ENCODE assay signal across 7 mouse cellular contexts in genomic region chr19:57272824-57273613, GRCm38 (mm10). TPM values are rescaled to one million over a fixed set of nuclear protein-coding genes. Genes with fewer than 3 reads are reported as not detected.
DNase-seq lines count a peak whose midpoint lies in the region; ATAC-seq and TF ChIP-seq lines count a peak whose summit lies in the region.

No protein-coding gene starts in this region.

- no peak for TF ChIP-seq CTCF in CH12.LX (conservative IDR thresholded peaks at IDR 0.05 in 1 of 2, IDR thresholded peaks at IDR 0.05 in 1 of 2; ENCODE audit: low read depth in 2 of 2, low read length in 2 of 2)

- TF ChIP-seq RAD21 in CH12.LX (IDR thresholded peaks at IDR 0.05; ENCODE audit: low read depth, low read length), result no peak

- peak overlapping the region in 2 of 3 experiments; percentile 13 to 38 for H3K4me3 ChIP-seq in CH12.LX (replicated peaks in 1 of 3; ENCODE audit: low read depth in 2 of 3, low read length in 2 of 3, poor library complexity in 1 of 3)
- no peak overlapping the region for H3K4me3 ChIP-seq in embryonic facial prominence, embryonic 12.5 days
- no peak overlapping the region for H3K4me3 ChIP-seq in heart, embryonic 14.5 days (ENCODE audit: control insufficient read depth in 1 of 2, insufficient read depth in 1 of 2, low read depth in 1 of 2, low read length in 2 of 2)
- no peak overlapping the region for H3K4me3 ChIP-seq in lung, embryonic 16.5 days (ENCODE audit: low read length)

- whole genome bisulfite sequencing in embryonic facial prominence, embryonic 12.5 days, result 39% methylated on average over 13 of the region's 13 CpGs
- WGBS in heart, embryonic 14.5 days, result 40% methylated on average over 13 of the region's 13 CpGs
- 41% methylated on average over 13 of the region's 13 CpGs for WGBS in lung, embryonic 16.5 days

- H3K4me2 ChIP-seq in CH12.LX (ENCODE audit: insufficient read depth, low read depth, poor library complexity, severe bottlenecking), result peak overlapping the region; percentile 80
- H3K4me2 ChIP-seq in embryonic facial prominence, embryonic 12.5 days (replicated peaks), result 0 out of 2 replicates have a peak overlapping the region, but pooled peaks have one; percentile 14
- H3K4me2 ChIP-seq in heart, embryonic 14.5 days (ENCODE audit: low read length), result peak overlapping the region; percentile 21
- peak overlapping the region; percentile 27 for H3K4me2 ChIP-seq in lung, embryonic 16.5 days (ENCODE audit: low read depth, low read length)

- no peaks in the 10 kb centered on the region for H3K79me2 ChIP-seq in CH12.LX (replicated peaks; ENCODE audit: control insufficient read depth, extremely low read depth, insufficient read depth, poor library complexity, severe bottlenecking)

- H3K27me3 ChIP-seq in CH12.LX (replicated peaks), result no peaks in the 10 kb centered on the region
- H3K27me3 ChIP-seq in embryonic facial prominence, embryonic 12.5 days, result 0 out of 2 replicates have a peak, but pooled peaks cover 6% of the 10 kb centered on the region
- H3K27me3 ChIP-seq in heart, embryonic 14.5 days (ENCODE audit: control insufficient read depth, insufficient read depth, low read length), result no peaks in the 10 kb centered on the region
- no peaks in the 10 kb centered on the region; the same call in 1 of the 2 replicates for H3K27me3 ChIP-seq in lung, embryonic 16.5 days (ENCODE audit: control insufficient read depth, insufficient read depth, low read depth, low read length)

- no peaks in the 10 kb centered on the region for H3K9me3 ChIP-seq in CH12.LX (replicated peaks; ENCODE audit: low read length)
- H3K9me3 ChIP-seq in embryonic facial prominence, embryonic 12.5 days, result no peaks in the 10 kb centered on the region
- no peaks in the 10 kb centered on the region for H3K9me3 ChIP-seq in heart, embryonic 14.5 days (ENCODE audit: control insufficient read depth, low read length)
- no peaks in the 10 kb centered on the region for H3K9me3 ChIP-seq in lung, embryonic 16.5 days (ENCODE audit: control insufficient read depth, low read length)

- peaks cover 11 to 23% of the 10 kb centered on the region in 2 experiments for H3K4me1 ChIP-seq in CH12.LX (ENCODE audit: control insufficient read depth in 1 of 2, insufficient read depth in 2 of 2)
- H3K4me1 ChIP-seq in embryonic facial prominence, embryonic 12.5 days, result peaks cover 29% of the 10 kb centered on the region
- H3K4me1 ChIP-seq in heart, embryonic 14.5 days (ENCODE audit: control insufficient read depth in 2 of 2, insufficient read depth in 2 of 2, low read length in 2 of 2), result peaks cover 35 to 68% of the 10 kb centered on the region in 2 experiments
- peaks cover 29% of the 10 kb centered on the region for H3K4me1 ChIP-seq in lung, embryonic 16.5 days (replicated peaks; ENCODE audit: control insufficient read depth, insufficient read depth, low read length)

- TF ChIP-seq EP300 in CH12.LX (IDR thresholded peaks at IDR 0.05; ENCODE audit: low read length), result peak; percentile 45; the same call in 1 of the 2 replicates

- 0 out of 2 replicates have a peak, but pooled peaks have one; percentile 25 for TF ChIP-seq POLR2A in CH12.LX (IDR thresholded peaks at IDR 0.05; ENCODE audit: low read depth, low read length)

- peak overlapping the region; percentile 31; the same call in 1 of the 2 replicates for H3K27ac ChIP-seq in CH12.LX (ENCODE audit: insufficient read depth, low read depth)
- peak overlapping the region; percentile 24; the same call in 1 of the 2 replicates for H3K27ac ChIP-seq in embryonic facial prominence, embryonic 12.5 days
- peak overlapping the region; percentile 79 to 84 for H3K27ac ChIP-seq in heart, embryonic 14.5 days (replicated peaks in 1 of 2; ENCODE audit: control insufficient read depth in 1 of 2, insufficient read depth in 1 of 2, low read depth in 2 of 2, low read length in 2 of 2)
- H3K27ac ChIP-seq in lung, embryonic 16.5 days (ENCODE audit: low read length), result peak overlapping the region; percentile 15; the same call in 1 of the 2 replicates

- ATAC-seq in embryonic facial prominence, embryonic 12.5 days (ENCODE audit: insufficient number of reproducible peaks, insufficient read depth, low FRiP score, low TSS enrichment), result no peak
- peak; percentile 49; the same call in 1 of the 2 replicates for ATAC-seq in heart, embryonic 14.5 days (ENCODE audit: insufficient number of reproducible peaks, insufficient read depth, low FRiP score, low read depth)
- peak; percentile 64 for ATAC-seq in lung, embryonic 16.5 days (ENCODE audit: low read depth)

- in situ Hi-C loops in CH12.LX (cut with MboI; ENCODE audit: low pct_ligation_motif_present, low pct_unique_long_range_greater_than_20kb, low sequenced_read_pairs), result no loop called here

- peak; percentile 95 for DNase-seq in CH12.LX (ENCODE audit: extremely low read depth)
- DNase-seq in T-cell, adult 2 months (ENCODE audit: low spot score), result peak; percentile 67
- DNase-seq in layer of hippocampus, adult 8-10 months (ENCODE audit: low spot score in 2 of 2), result peak; percentile 53 to 62
- DNase-seq in spleen, adult 12 weeks (ENCODE audit: low spot score), result peak; percentile 6

- dilution Hi-C loops in CH12.LX (cut with MboI; ENCODE audit: extremely low pct_ligation_motif_present, extremely low pct_unique_long_range_greater_than_20kb, low sequenced_read_pairs), result no loop called here

- H3K36me3 ChIP-seq in CH12.LX (replicated peaks in 1 of 2; ENCODE audit: control insufficient read depth in 1 of 2, insufficient read depth in 1 of 2, low read length in 1 of 2), result no peaks in the 10 kb centered on the region
- no peaks in the 10 kb centered on the region for H3K36me3 ChIP-seq in embryonic facial prominence, embryonic 12.5 days
- H3K36me3 ChIP-seq in heart, embryonic 14.5 days (ENCODE audit: control insufficient read depth, insufficient read depth, low read length), result no peaks in the 10 kb centered on the region
- no peaks in the 10 kb centered on the region for H3K36me3 ChIP-seq in lung, embryonic 16.5 days (ENCODE audit: control insufficient read depth, insufficient read depth, low read length)

- H3K9ac ChIP-seq in CH12.LX (ENCODE audit: insufficient read depth, low read depth), result peak overlapping the region; percentile 37
- H3K9ac ChIP-seq in embryonic facial prominence, embryonic 12.5 days, result no peak overlapping the region
- H3K9ac ChIP-seq in heart, embryonic 14.5 days (ENCODE audit: low read length), result 0 out of 2 replicates have a peak overlapping the region, but pooled peaks have one; percentile 3
- H3K9ac ChIP-seq in lung, embryonic 16.5 days (ENCODE audit: low read length), result no peak overlapping the region; the same call in 1 of the 2 replicates

TF ChIP-seq in CH12.LX, 34 proteins besides CTCF, POLR2A, EP300 and RAD21 (continues in another document):
- TF ChIP-seq TCF12 (IDR thresholded peaks at IDR 0.05; ENCODE audit: low read depth, low read length) (no peak; the same call in 1 of the 2 replicates), USF1 (IDR thresholded peaks at IDR 0.05; ENCODE audit: low read depth, low read length) (peak; percentile 53; the same call in 1 of the 2 replicates), POLR2AphosphoS2 (IDR thresholded peaks at IDR 0.05; ENCODE audit: low read depth, low read length) (no peak), NELFE (IDR thresholded peaks at IDR 0.05; ENCODE audit: low read depth, low read length) (0 out of 2 replicates have a peak, but pooled peaks have one; percentile 35), BHLHE40 (IDR thresholded peaks at IDR 0.05; ENCODE audit: low read depth, low read length) (peak; percentile 76), ZMIZ1 (IDR thresholded peaks at IDR 0.05; ENCODE audit: low read depth, low read length) (no peak), SIN3A (IDR thresholded peaks at IDR 0.05; ENCODE audit: low read length) (peak; percentile 77), USF2 (conservative IDR thresholded peaks at IDR 0.05; ENCODE audit: low read depth, low read length) (peak; percentile 28), ETS1 (conservative IDR thresholded peaks at IDR 0.05; ENCODE audit: low read depth, low read length) (peak; percentile 55), NRF1 (IDR thresholded peaks at IDR 0.05; ENCODE audit: low read depth, low read length) (peak; percentile 99), ZC3H11A (IDR thresholded peaks at IDR 0.05; ENCODE audit: low read depth, low read length) (no peak), E2F4 (IDR thresholded peaks at IDR 0.05; ENCODE audit: insufficient replicate concordance, low read depth, low read length) (no peak), JUN (IDR thresholded peaks at IDR 0.05; ENCODE audit: insufficient read depth, low read depth, low read length) (peak; percentile 77), MEF2A (IDR thresholded peaks at IDR 0.05; ENCODE audit: borderline replicate concordance, low read depth, low read length) (peak; percentile 26; the same call in 1 of the 2 replicates), MYC (IDR thresholded peaks at IDR 0.05; ENCODE audit: low read depth, low read length) (peak; percentile 89), MAZ (IDR thresholded peaks at IDR 0.05; ENCODE audit: low read depth, low read length) (0 out of 2 replicates have a peak, but pooled peaks have one; percentile 39), SMC3 (IDR thresholded peaks at IDR 0.05; ENCODE audit: low read depth, low read length) (no peak), ZKSCAN1 (IDR thresholded peaks at IDR 0.05; ENCODE audit: borderline replicate concordance, low read depth, low read length) (no peak), MAX (IDR thresholded peaks at IDR 0.05; ENCODE audit: low read length) (peak; percentile 86), RCOR1 (conservative IDR thresholded peaks at IDR 0.05; ENCODE audit: low read depth, low read length) (no peak), ZNF384 (IDR thresholded peaks at IDR 0.05; ENCODE audit: low read depth, low read length) (no peak), MXI1 (IDR thresholded peaks at IDR 0.05; ENCODE audit: low read depth, low read length) (peak; percentile 82; the same call in 1 of the 2 replicates), TBP (conservative IDR thresholded peaks at IDR 0.05; ENCODE audit: low read depth, low read length) (no peak), PAX5 (IDR thresholded peaks at IDR 0.05; ENCODE audit: low read length) (no peak), HCFC1 (IDR thresholded peaks at IDR 0.05; ENCODE audit: low read depth, low read length) (peak; percentile 23), CHD2 (IDR thresholded peaks at IDR 0.05; ENCODE audit: low read length) (no peak), IRF4 (IDR thresholded peaks at IDR 0.05; ENCODE audit: low read depth, low read length) (peak; percentile 93)

RNA-seq across cellular contexts. Expression of gene Ablim1, which starts 41.7 kb away (rescaled TPM):
- 0.59 and 0.85 TPM in 2 replicates for total RNA-seq in CH12.LX (2012; rRNA removed)
- 1.2 and 2.0 TPM in 2 replicates for total RNA-seq in CH12.LX (2014; rRNA removed)
- 2.0 and 2.4 TPM in 2 replicates for polyA plus RNA-seq in CH12.LX (2012; ENCODE audit: insufficient read length, low read depth)
- polyA plus RNA-seq in embryonic facial prominence, embryonic 12.5 days (2016; fragmentation: Nextera tagmentation; extraction: Ambion mirVana), result 31.1 and 32.0 TPM in 2 replicates
- 46.9 and 53.8 TPM in 2 replicates for polyA plus RNA-seq in heart, embryonic 14.5 days (2014; fragmentation: Nextera tagmentation; extraction: Ambion mirVana)
- 10 to 100 TPM; 80.6 to 97.1 (median 86.4) TPM for total RNA-seq in layer of hippocampus, adult 8-10 months (2022)
- 53.3 and 54.5 TPM in 2 replicates for polyA plus RNA-seq in lung, embryonic 16.5 days (2015; fragmentation: Nextera tagmentation; extraction: Ambion mirVana)

Comparison
In these comparisons a context has a peak if more than half of its experiments do, and no peak if none do; other contexts are left out.
1. DNase-seq: peak in every context shown above with its lines; median percentile 95 in CH12.LX; 67 in T-cell, adult 2 months; 58 in layer of hippocampus, adult 8-10 months; 6 in spleen, adult 12 weeks.
2. H3K27ac ChIP-seq: peak in every context shown above with its lines; median percentile 82 in heart, embryonic 14.5 days; 31 in CH12.LX; 24 in embryonic facial prominence, embryonic 12.5 days; 15 in lung, embryonic 16.5 days.
3. H3K4me2 ChIP-seq: peak in every context shown above with its lines; median percentile 80 in CH12.LX; 27 in lung, embryonic 16.5 days; 21 in heart, embryonic 14.5 days; 14 in embryonic facial prominence, embryonic 12.5 days.
4. H3K4me3 ChIP-seq: peak in CH12.LX (2 of 3); none in embryonic facial prominence, embryonic 12.5 days (single experiment), heart, embryonic 14.5 days (0 of 2) and lung, embryonic 16.5 days (single experiment).
5. H3K9ac ChIP-seq: peak in CH12.LX (single experiment) and heart, embryonic 14.5 days (single experiment); none in embryonic facial prominence, embryonic 12.5 days (single experiment) and lung, embryonic 16.5 days (single experiment).